ENCODE assay signal across 8 mouse cellular contexts in genomic region chr11:78037831-78038752, GRCm38 (mm10). TPM values are rescaled to one million over a fixed set of nuclear protein-coding genes. Genes with fewer than 3 reads are reported as not detected.
DNase-seq lines count a peak whose midpoint lies in the region; ATAC-seq lines count a peak whose summit lies in the region.

TSS of gene Flot2 (plus strand) at chr11:78037931.

- peak; percentile 77 for DNase-seq in NIH3T3 (ENCODE audit: low read depth)
- DNase-seq in cerebellum, adult 11 months, result peak; percentile 54
- DNase-seq in heart, postnatal 4 days, result peak; percentile 72
- DNase-seq in layer of hippocampus, postnatal 25 days (ENCODE audit: extremely low spot score in 1 of 2, low spot score in 1 of 2), result peak; percentile 29 to 43
- peak; percentile 56 for DNase-seq in lung, postnatal 25 days (ENCODE audit: low spot score)
- peak; percentile 73 for DNase-seq in ovary, postnatal 36 days (ENCODE audit: low spot score)
- peak; percentile 78 for DNase-seq in urinary bladder, postnatal 14 days (ENCODE audit: low spot score)

- peaks cover 33% of the 10 kb centered on the region for H3K4me1 ChIP-seq in forebrain, embryonic 15.5 days

- peak within 1 kb of the TSS; percentile 67 for H3K4me2 ChIP-seq in forebrain, embryonic 15.5 days (replicated peaks)

- H3K4me3 ChIP-seq in forebrain, embryonic 15.5 days, result peak within 1 kb of the TSS; percentile 77

- whole genome bisulfite sequencing in forebrain, embryonic 15.5 days, result 1% methylated on average over 50 of the region's 55 CpGs

- peak; percentile 88 for ATAC-seq in forebrain, embryonic 15.5 days (replicated peaks)

- H3K27me3 ChIP-seq in forebrain, embryonic 15.5 days, result no peaks in the 10 kb centered on the region

- peak within 1 kb of the TSS; percentile 81 for H3K9ac ChIP-seq in forebrain, embryonic 15.5 days (replicated peaks)

- no peaks in the 10 kb centered on the region for H3K36me3 ChIP-seq in forebrain, embryonic 15.5 days

- H3K27ac ChIP-seq in forebrain, embryonic 15.5 days (replicated peaks), result peak within 1 kb of the TSS; percentile 87

- no peaks in the 10 kb centered on the region for H3K9me3 ChIP-seq in forebrain, embryonic 15.5 days

RNA-seq across cellular contexts. Expression of gene Flot2, which starts in this region (rescaled TPM):
- polyA plus RNA-seq in forebrain, embryonic 15.5 days (2015; fragmentation: Nextera tagmentation; extraction: Ambion mirVana), result 90.2 and 98.3 TPM in 2 replicates
- 10 to 100 TPM; 89.1 to 98.5 TPM for total RNA-seq in heart, postnatal 4 days (2021)
- 10 to 100 TPM; 74.4 to 81.6 TPM for total RNA-seq in layer of hippocampus, postnatal 25 days (2021)

Comparison
In these comparisons a context has a peak if more than half of its experiments do, and no peak if none do; other contexts are left out.
1. Peak in every context shown above with its lines: DNase-seq, ATAC-seq, H3K4me3 ChIP-seq and H3K27ac ChIP-seq.